Mouse (Mus musculus) CD4-positive, CD25-positive, alpha-beta regulatory T cell (primary cell): Measurements from ENCODE around the gene Cdh3. TPM values are rescaled to one million over a fixed set of nuclear protein-coding genes. Genes with fewer than 3 reads are reported as not detected.

ENCODE experiments used
- polyA plus RNA-seq: library from polyadenylated mRNA; unstranded; fragments of 100-300 nt; shearing (Covaris generic); gene quantifications from one replicate; pipeline ENCODE4 v1.2.1, GENCODE M21; 2017

Cdh3 gene
- polyA plus RNA-seq: not detected

DNA sequence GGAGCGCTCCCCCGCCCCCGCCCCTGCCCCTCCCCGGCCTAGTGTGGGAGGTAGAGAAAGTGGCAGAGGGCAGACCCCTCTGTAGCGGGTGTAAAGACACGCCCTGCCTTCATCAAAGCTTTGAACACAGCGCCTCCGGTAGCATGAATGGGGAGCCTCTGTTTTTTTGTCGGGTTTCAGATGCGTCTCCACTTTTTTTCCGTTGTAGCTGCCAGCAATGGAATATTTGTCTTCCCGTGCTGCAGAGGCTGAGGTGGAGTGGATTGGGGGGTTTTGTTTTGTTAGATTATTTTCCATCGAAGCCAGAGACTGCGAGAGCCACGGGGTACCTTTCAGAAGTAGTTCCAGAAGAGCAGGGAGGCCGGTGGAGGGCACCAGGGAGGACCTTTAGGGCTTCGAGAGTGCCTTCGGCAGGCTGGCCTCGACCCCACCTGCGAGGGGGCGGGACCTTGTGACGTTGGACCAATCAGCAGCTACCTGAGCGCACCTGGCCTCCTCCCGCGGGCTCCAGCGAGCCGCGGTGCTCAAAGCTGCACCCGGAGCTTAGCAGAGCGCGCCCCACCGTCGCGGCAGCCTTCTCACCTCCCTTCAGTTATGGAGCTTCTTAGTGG is at the start of gene Cdh3:
Gene Cdh3 (plus strand): TSS at position 527 of the 611 bp plus-strand sequence.

DNA sequence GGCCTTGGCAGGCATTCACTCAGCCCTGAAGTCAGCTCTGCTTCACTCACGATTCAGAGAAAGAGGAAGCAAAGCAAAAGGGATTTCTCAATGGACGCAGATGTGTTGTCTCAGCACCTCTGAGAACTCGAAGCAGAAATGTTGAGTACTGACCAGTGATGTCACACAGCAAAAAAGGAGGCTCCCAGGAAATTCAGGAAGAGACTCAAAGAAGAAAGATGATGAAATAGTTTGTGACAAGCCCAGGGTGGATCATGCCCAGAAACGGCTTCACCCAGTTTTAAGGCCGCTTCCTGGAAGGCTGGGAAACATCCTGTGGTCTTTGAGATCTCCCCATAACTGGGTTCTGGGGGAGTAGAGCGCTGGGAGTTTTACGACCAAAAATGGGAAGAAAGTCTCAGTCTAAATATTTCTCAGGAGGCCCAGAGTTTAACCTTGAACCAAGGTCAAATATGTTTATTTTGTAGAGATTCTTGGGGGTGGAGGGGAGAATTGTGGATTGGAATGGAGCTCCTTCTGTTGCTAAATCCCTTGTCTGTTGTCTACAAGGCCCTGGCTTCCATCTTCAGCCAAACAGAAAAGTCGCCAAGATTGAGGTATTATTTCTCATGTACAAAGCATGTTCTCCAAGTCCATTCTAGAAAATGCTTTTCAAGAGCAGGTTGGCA is 10.5 kb upstream of the Cdh3 start, which contains the start of gene 6030452D12Rik:
Gene 6030452D12Rik (plus strand): TSS at position 505 of the 668 bp plus-strand sequence.

DNA sequence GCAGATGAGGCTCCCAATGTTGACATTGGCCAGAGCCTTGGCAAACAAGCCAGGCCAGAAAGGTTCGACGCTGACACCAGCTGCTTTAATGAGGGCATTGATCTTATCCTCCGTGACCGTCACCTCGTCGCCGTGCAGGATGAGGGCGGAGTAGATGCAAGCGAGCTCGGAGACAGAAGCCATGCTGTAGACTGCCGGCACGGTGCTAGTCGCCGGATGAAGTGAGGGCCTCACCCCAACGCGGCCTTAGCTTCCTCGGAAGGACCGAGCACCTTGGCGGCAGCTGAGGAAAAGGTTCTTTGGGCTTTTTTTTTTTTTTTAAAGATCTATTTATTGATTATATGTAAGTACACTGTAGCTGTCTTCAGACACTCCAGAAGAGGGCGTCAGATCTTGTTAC is 62.5 kb downstream of the Cdh3 start, which contains the start of gene Gm10073:
Gene Gm10073 (minus strand): TSS at position 294 of the 400 bp plus-strand sequence.

DNA sequence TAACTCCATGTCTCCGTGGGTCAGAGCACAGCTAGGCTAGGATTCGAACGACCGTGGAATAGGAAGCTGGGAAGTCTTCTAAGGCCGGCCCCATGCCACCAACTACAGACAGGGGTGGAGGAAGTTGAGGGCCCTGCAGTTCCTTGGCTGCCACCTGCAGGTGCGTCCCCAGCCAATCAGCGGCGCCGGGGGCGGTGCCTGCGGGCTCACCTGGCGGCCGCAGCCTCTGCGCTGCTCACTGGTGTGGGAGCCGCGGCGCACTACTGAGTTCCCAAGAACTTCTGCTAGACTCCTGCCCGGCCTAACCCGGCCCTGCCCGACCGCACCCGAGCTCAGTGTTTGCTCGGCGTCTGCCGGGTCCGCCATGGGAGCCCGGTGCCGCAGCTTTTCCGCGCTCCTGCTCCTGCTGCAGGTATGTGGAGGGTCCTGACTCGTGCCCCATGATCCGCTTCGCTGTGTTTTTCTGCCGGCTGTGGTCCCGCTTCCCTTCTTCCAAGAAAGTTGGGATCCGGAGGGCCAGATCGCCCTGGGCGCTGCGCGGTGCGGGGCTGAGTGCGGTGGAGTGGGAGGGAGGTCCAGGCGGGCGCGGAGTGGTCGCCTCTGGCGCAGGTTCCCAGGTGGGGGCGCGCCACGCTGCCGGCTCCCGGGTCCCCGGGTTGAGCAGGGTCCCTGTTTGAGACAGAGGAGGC is 92.6 kb downstream of the Cdh3 start, which contains the start of gene Cdh1:
Gene Cdh1 (plus strand): TSS at position 221 of the 689 bp plus-strand sequence.

Other genes with a start within 250 kb of the Cdh3 start
- 0.06 TPM for gene Smpd3, start 172.9 kb upstream of the Cdh3 start, polyA plus RNA-seq
- 7.9 TPM for gene Zfp90, start 95.6 kb upstream of the Cdh3 start, polyA plus RNA-seq
- not detected for gene 6030452D12Rik, start 10.4 kb upstream of the Cdh3 start, polyA plus RNA-seq
- gene Gm10073, start 62.6 kb downstream of the Cdh3 start, polyA plus RNA-seq: 7.6 TPM
- 0.20 TPM for gene Cdh1, start 92.5 kb downstream of the Cdh3 start, polyA plus RNA-seq
- gene Tango6, start 172.2 kb downstream of the Cdh3 start, polyA plus RNA-seq: 12.4 TPM